Mouse (Mus musculus) intestine, embryonic 14.5 days (tissue): ENCODE measurements around the gene Myo5c. TPM values are rescaled to one million over a fixed set of nuclear protein-coding genes. Genes with fewer than 3 reads are reported as not detected.

Experiments
- ATAC-seq: fragments of 200-750 bp; cut with Nextera tagmentation; replicated peaks from 2 replicates; pipeline ENCODE4 v1.8.0; 2017; ENCODE audit warnings: low read depth, moderate number of reproducible peaks, moderate TSS enrichment, moderate library complexity; ENCODE audit not compliant: low FRiP score, low TSS enrichment
- DNase-seq: peaks from one replicate; pipeline ENCODE4 v3.0.0-alpha.2; 2018; ENCODE audit warnings: low spot score
- H3K27ac ChIP-seq: fragments of 300-500 bp; sonication (generic); 2 replicates; pipeline ENCODE4 v1.5.1; 2014; ENCODE audit warnings: low read depth, mild to moderate bottlenecking, control low read depth
- H3K27me3 ChIP-seq: fragments of 300-500 bp; sonication (generic); replicated peaks from 2 replicates; pipeline ENCODE4 v1.6.1; 2014; ENCODE audit warnings: low read length, control low read depth; ENCODE audit not compliant: control insufficient read depth, insufficient read depth
- H3K36me3 ChIP-seq: fragments of 300-500 bp; sonication (generic); 2 replicates; pipeline ENCODE4 v1.6.1; 2014; ENCODE audit warnings: low read length, control low read depth; ENCODE audit not compliant: control insufficient read depth, insufficient read depth
- H3K4me1 ChIP-seq: fragments of 300-500 bp; sonication (generic); replicated peaks from 2 replicates; pipeline ENCODE4 v1.6.1; 2014; ENCODE audit warnings: low read length, control low read depth, mixed read lengths; ENCODE audit not compliant: control insufficient read depth, insufficient read depth
- H3K4me2 ChIP-seq: fragments of 300-500 bp; sonication (generic); 2 replicates; pipeline ENCODE4 v1.6.1; 2014; ENCODE audit warnings: low read length
- H3K4me3 ChIP-seq: fragments of 300-500 bp; sonication (generic); 2 replicates; pipeline ENCODE4 v1.5.1; 2014; ENCODE audit warnings: low read depth, low read length, control low read depth, mixed read lengths
- H3K9ac ChIP-seq: fragments of 300-500 bp; sonication (generic); 2 replicates; pipeline ENCODE4 v1.6.1; 2014; ENCODE audit warnings: mild to moderate bottlenecking, low read length
- H3K9me3 ChIP-seq: fragments of 300-500 bp; sonication (generic); 2 replicates; pipeline ENCODE4 v1.6.1; 2016; ENCODE audit warnings: low read length, control low read depth; ENCODE audit not compliant: control insufficient read depth
- WGBS: fragments of 180-500 bp; shearing (Covaris S2); extraction: QIAGEN DNeasy Blood & Tissue Kit; methylation state at CpG from one replicate; pipeline ENCODE4 v1.1.7; 2014; 5-methylcytosine and 5-hydroxymethylcytosine counted together
- polyA plus RNA-seq: library from polyadenylated mRNA; unstranded; fragments of >200 nt; fragmentation: Nextera tagmentation; extraction: Ambion mirVana; gene quantifications from 2 replicates; pipeline ENCODE4 v1.2.1, GENCODE M21; 2014

Myo5c gene
- polyA plus RNA-seq, 1 experiment from 2014 or later, result 6.5 TPM

- no peaks in the 10 kb centered on the region for H3K27me3 ChIP-seq
- peak overlapping the region; percentile 70 for H3K4me2 ChIP-seq
- H3K36me3 ChIP-seq, result no peaks in the 10 kb centered on the region
- peak overlapping the region; percentile 65; the same call in 1 of the 2 replicates for H3K4me3 ChIP-seq
- peaks cover 11% of the 10 kb centered on the region for H3K4me1 ChIP-seq
- no peak overlapping the region; the same call in 1 of the 2 replicates for H3K9ac ChIP-seq
- DNase-seq (no peak), ATAC-seq (no peak)
- WGBS, result 69% methylated on average over 3 of the region's 3 CpGs
- no peaks in the 10 kb centered on the region for H3K9me3 ChIP-seq
- no peak overlapping the region for H3K27ac ChIP-seq
Measured at GRCm38 (mm10) chr9:75315238-75315637, 83.4 kb downstream of the Myo5c start.

GRCm38 (mm10) chr9:75316771-75317170 lies 85.0 kb downstream of the Myo5c start:
- DNase-seq (no peak), ATAC-seq (no peak)
- no peak overlapping the region for H3K4me3 ChIP-seq
- H3K9ac ChIP-seq, result no peak overlapping the region
- no peak overlapping the region for H3K27ac ChIP-seq
- no peaks in the 10 kb centered on the region for H3K27me3 ChIP-seq
- 87% methylated on average over 6 of the region's 6 CpGs for WGBS
- peaks cover 11% of the 10 kb centered on the region for H3K4me1 ChIP-seq
- H3K4me2 ChIP-seq, result no peak overlapping the region
- H3K36me3 ChIP-seq, result no peaks in the 10 kb centered on the region
- H3K9me3 ChIP-seq, result no peaks in the 10 kb centered on the region

GRCm38 (mm10) chr9:75318196-75318595 lies 86.4 kb downstream of the Myo5c start:
- H3K36me3 ChIP-seq, result no peaks in the 10 kb centered on the region
- DNase-seq (no peak), ATAC-seq (peak; percentile 30; the same call in 1 of the 2 replicates)
- H3K27me3 ChIP-seq, result no peaks in the 10 kb centered on the region
- WGBS, result 92% methylated on average over 2 of the region's 2 CpGs
- H3K27ac ChIP-seq, result no peak overlapping the region
- H3K9me3 ChIP-seq, result no peaks in the 10 kb centered on the region
- no peak overlapping the region for H3K9ac ChIP-seq
- H3K4me1 ChIP-seq, result peaks cover 11% of the 10 kb centered on the region
- no peak overlapping the region for H3K4me3 ChIP-seq
- no peak overlapping the region for H3K4me2 ChIP-seq

- Histone ChIP-seq H3K27ac (no peak overlapping the region), H3K9ac (no peak overlapping the region), H3K4me1 (peaks cover 11% of the 10 kb centered on the region), H3K36me3 (no peaks in the 10 kb centered on the region), H3K9me3 (no peaks in the 10 kb centered on the region), H3K4me3 (no peak overlapping the region), H3K4me2 (no peak overlapping the region), H3K27me3 (no peaks in the 10 kb centered on the region)
- DNase-seq (no peak), ATAC-seq (no peak)
- WGBS, result 65% methylated on average over 3 of the region's 3 CpGs
Measured at GRCm38 (mm10) chr9:75319365-75319764, 87.5 kb downstream of the Myo5c start.

GRCm38 (mm10) chr9:75322099-75322885 lies 90.5 kb downstream of the Myo5c start:
- Histone ChIP-seq H3K4me2 (no peak overlapping the region), H3K9me3 (no peaks in the 10 kb centered on the region), H3K36me3 (no peaks in the 10 kb centered on the region), H3K27ac (no peak overlapping the region), H3K4me3 (no peak overlapping the region), H3K4me1 (peaks cover 4% of the 10 kb centered on the region), H3K27me3 (no peaks in the 10 kb centered on the region), H3K9ac (no peak overlapping the region)
- ATAC-seq (peak; percentile 41; the same call in 1 of the 2 replicates), DNase-seq (no peak)
- 67% methylated on average over 13 of the region's 13 CpGs for WGBS

- Histone ChIP-seq H3K36me3 (peaks cover 23% of the 10 kb centered on the region; the same call in 1 of the 2 replicates), H3K27me3 (no peaks in the 10 kb centered on the region), H3K4me3 (no peak overlapping the region), H3K9ac (no peak overlapping the region), H3K4me1 (no peaks in the 10 kb centered on the region), H3K27ac (no peak overlapping the region), H3K4me2 (no peak overlapping the region), H3K9me3 (no peaks in the 10 kb centered on the region)
- DNase-seq (no peak), ATAC-seq (no peak)
- WGBS, result 97% methylated on average over 3 of the region's 3 CpGs
Measured at GRCm38 (mm10) chr9:75328047-75328446, 96.2 kb downstream of the Myo5c start.

- H3K27ac ChIP-seq, result no peak overlapping the region
- no peak overlapping the region for H3K4me3 ChIP-seq
- H3K4me2 ChIP-seq, result no peak overlapping the region
- DNase-seq (no peak), ATAC-seq (no peak)
- H3K9ac ChIP-seq, result no peak overlapping the region
- WGBS, result 91% methylated on average over 8 of the region's 8 CpGs
- no peaks in the 10 kb centered on the region for H3K27me3 ChIP-seq
- no peaks in the 10 kb centered on the region for H3K4me1 ChIP-seq
- H3K9me3 ChIP-seq, result no peaks in the 10 kb centered on the region
- peaks cover 34% of the 10 kb centered on the region for H3K36me3 ChIP-seq
Measured at GRCm38 (mm10) chr9:75330821-75331220, 99.0 kb downstream of the Myo5c start.

GRCm38 (mm10) chr9:75334440-75334839 lies 102.6 kb downstream of the Myo5c start:
- Histone ChIP-seq H3K36me3 (peaks cover 64% of the 10 kb centered on the region), H3K4me2 (no peak overlapping the region), H3K4me3 (no peak overlapping the region), H3K9ac (no peak overlapping the region), H3K9me3 (no peaks in the 10 kb centered on the region), H3K27ac (no peak overlapping the region), H3K27me3 (no peaks in the 10 kb centered on the region), H3K4me1 (no peaks in the 10 kb centered on the region)
- no peak for ATAC-seq
- DNase-seq, result no peak
- WGBS, result 66% methylated on average over 4 of the region's 4 CpGs

- Histone ChIP-seq H3K27me3 (no peaks in the 10 kb centered on the region), H3K4me1 (no peaks in the 10 kb centered on the region), H3K4me2 (no peak overlapping the region), H3K27ac (no peak overlapping the region), H3K36me3 (peaks cover 57% of the 10 kb centered on the region), H3K9me3 (no peaks in the 10 kb centered on the region), H3K9ac (no peak overlapping the region), H3K4me3 (no peak overlapping the region)
- ATAC-seq (no peak), DNase-seq (no peak)
- 93% methylated on average over 6 of the region's 6 CpGs for WGBS
Measured at GRCm38 (mm10) chr9:75338016-75338415, 106.2 kb downstream of the Myo5c start.
